Mouse (Mus musculus) C2C12 (cell line): Measurements from ENCODE around the gene Mark4.

Source experiments
- CTCF ChIP-seq: IDR thresholded peaks from one replicate; pipeline ENCODE4 v1.5.1; 2011; ENCODE audit not compliant: control insufficient read depth, insufficient read depth, insufficient read length
- MYOG ChIP-seq: IDR thresholded peaks from one replicate; pipeline ENCODE4 v1.6.1; 2011; ENCODE audit not compliant: control insufficient read depth, insufficient read length; ENCODE audit errors: extremely low read depth
- USF1 ChIP-seq: IDR thresholded peaks from one replicate; pipeline ENCODE4 v1.6.1; 2011; ENCODE audit warnings: low read depth, mild to moderate bottlenecking, control low read depth, moderate library complexity

DNA sequence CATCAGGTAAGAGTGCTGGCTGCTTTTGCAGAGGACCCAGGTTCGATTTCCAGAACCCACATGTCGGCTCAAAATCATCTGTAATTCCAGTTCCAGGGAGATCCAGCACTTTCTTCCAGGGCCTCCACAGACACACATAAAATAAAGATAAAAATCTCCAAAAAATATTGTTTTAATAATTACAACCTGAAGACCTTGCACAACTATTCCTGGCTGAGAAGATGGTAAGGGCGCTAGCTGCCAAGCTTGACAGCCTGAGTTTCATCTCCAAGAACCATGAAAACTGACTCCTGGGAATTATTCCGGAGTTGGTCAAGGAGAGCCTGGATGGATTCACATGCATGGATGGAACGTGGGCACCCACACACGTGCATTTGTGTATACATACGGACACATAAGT, 54.1 kb downstream of the Mark4 start, which contains the start of gene Ckm:
- no peak for TF ChIP-seq CTCF
- TF ChIP-seq MYOG = no peak
- TF ChIP-seq USF1 = no peak
